Mouse (Mus musculus) left cerebral cortex, postnatal 36 days (tissue): ENCODE data around the gene Col28a1. TPM values are rescaled to one million over a fixed set of nuclear protein-coding genes. Genes with fewer than 3 reads are reported as not detected.

Source experiments
- DNase-seq, 2 experiments: peaks; one replicate each; pipeline ENCODE4 v3.0.0; 2021 to 2022; ENCODE audit warnings: low spot score in 2 of 2, mixed read lengths in 1 of 2
- intact Hi-C: fragments of 180-260 bp; cut with DNase I; formaldehyde crosslinking; loops from one replicate; pipeline ENCODE4 v1.15.1; 2025
- total RNA-seq, 2 experiments: library from RNA; stranded (reverse); gene quantifications; 2 replicates each; pipeline ENCODE4 v1.2.3; 2021

Col28a1 gene
- total RNA-seq, 2 experiments from 2014 or later, result 0.66 to 0.72 TPM

GRCm38 (mm10) chr6:8130149-8130548, 62.3 kb downstream of the Col28a1 start:
- no peak for DNase-seq
- intact Hi-C loops, result no loop called here

DNA sequence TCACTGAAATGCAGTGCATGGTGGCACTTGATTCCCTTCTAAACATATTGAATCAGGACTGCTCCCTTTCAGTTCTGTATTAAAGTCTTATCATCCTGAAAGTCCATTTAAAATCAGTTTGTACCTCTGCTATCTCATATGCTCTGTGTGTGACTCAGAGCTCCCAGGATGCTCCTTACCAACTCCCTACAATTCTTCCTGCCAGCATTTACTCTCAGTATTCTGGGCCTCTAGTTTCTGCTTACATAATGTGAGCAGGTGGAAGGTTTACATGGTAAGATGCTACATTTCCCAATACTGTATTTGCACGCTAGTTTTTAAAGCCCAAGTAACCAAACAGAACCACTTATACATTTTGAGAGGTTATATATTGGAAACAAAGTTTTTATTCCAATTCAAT, 64.3 kb downstream of the Col28a1 start:
- no peak for DNase-seq

DNA sequence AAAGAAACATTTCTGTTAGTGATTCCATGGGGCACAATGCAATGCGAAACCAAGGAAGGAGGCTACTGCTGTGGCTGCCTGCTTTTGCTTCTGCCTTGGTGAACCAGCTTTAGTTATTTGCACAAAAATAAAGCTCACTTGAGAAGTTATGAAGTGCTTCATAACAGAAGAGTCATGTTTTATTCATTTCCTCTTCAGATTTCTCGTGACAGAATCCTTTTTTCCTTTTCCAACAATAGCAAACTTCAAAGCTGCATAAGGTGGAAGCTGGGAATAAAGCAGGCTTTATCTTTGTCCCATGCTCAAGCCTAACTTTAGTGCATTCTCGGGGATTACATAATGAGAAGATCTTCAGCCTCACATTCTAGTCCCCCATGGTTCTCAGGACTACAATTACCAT, 65.9 kb downstream of the Col28a1 start:
- intact Hi-C loops, result no loop called here
- DNase-seq, result no peak

More for the DNA sequence above, 64.3 kb downstream of the Col28a1 start:
- intact Hi-C loops, result no loop called here

GRCm38 (mm10) chr6:8119116-8119515, 73.3 kb downstream of the Col28a1 start:
- no peak for DNase-seq
- intact Hi-C loops, result no loop called here

DNA sequence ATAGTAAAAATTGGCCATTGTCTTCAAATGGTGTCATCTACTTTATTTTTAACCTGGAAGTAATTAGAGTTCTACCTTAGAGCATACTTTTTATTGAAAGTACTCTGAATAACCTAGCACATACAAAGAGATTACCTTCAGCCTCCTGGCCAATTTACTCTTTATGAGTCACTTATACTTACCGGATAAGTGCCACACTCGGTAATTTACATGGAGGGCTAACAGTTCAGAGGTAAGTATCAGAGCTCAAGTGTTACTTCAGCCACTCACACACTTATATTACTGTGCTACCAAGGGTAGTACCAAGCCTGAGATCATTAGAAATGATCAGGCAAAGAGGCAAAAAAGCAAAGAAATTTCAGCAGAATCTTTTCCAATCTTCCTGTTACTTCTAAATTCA, 73.8 kb downstream of the Col28a1 start:
- intact Hi-C loops, result no loop called here
- no peak for DNase-seq

- DNase-seq, result no peak
- intact Hi-C loops, result no loop called here
These were observed 86.3 kb downstream of the Col28a1 start for GRCm38 (mm10) chr6:8105870-8106706.

- intact Hi-C loops, result no loop called here
- no peak for DNase-seq
These were observed 91.2 kb downstream of the Col28a1 start for GRCm38 (mm10) chr6:8101224-8101623.

GRCm38 (mm10) chr6:8095856-8096255, 96.6 kb downstream of the Col28a1 start:
- DNase-seq, result no peak
- intact Hi-C loops, result no loop called here

GRCm38 (mm10) chr6:8094160-8094953, 98.1 kb downstream of the Col28a1 start:
- intact Hi-C loops, result no loop called here
- no peak for DNase-seq

DNA sequence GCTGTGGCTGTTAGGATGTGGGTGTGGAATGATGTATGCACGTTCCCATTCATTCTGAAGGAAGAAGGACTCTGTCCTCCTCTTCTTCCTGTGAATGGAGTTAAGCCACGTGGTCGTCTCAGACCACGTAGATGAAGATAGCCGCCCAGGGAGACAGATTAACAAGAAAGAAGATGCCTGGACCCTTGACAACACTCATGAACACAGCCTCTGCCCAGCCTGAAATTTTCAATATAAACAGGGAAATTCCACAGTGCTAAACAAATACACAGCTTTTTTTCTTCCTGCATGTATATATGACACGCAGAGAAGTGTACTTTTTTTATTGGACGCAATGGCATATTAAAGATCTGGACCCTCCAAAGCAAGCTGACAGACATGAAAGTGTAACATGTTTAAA, 98.9 kb downstream of the Col28a1 start:
- intact Hi-C loops, result no loop called here
- DNase-seq, result no peak

- no peak for DNase-seq
These were observed 105.6 kb downstream of the Col28a1 start for GRCm38 (mm10) chr6:8086847-8087246.

DNA sequence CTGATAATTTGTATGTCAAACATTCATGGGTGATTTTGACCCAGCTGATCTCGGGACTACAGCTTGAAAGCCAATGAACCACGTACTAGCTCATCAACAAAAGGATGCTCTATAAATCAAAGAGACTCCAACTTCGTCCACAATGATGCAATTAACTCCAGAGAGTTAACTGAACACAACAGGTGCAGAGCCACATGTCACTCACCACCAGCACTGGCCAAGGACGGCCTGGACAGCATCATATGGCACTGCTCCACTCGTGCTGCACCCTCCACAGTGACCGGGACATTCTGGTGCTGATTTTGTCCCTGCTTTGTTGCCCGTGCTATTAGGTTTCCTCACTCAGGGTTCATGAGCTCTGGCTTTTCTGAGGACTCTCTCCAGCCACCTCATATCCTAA, 107.6 kb downstream of the Col28a1 start:
- intact Hi-C loops, result loop anchor here (5.0 kb wide), 1 partner anchor 353 kb away; no protein-coding TSS in a partner anchor
- no peak for DNase-seq

More at GRCm38 (mm10) chr6:8086847-8087246, 105.6 kb downstream of the Col28a1 start:
- intact Hi-C loops, result loop anchor here (5.0 kb wide), 1 partner anchor 355 kb away; no protein-coding TSS in a partner anchor

DNA sequence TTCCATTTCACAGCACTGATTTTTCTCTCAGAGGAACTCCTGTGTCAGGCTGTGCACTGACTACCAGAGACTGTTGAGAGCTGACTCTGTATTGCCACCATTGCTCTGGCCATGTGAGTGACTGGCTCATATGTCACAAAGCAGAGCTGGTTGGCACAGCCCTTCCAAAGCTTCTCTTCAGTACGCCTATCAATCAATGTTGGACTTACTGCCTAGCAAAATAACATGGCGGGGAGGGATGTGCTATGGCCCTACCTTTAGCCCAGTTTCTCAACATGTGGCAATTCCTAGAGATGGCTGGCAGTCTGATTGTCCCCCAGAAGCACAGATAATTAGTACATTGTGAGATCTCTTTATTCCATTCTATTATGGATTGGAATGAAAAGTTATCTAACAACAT, 109.2 kb downstream of the Col28a1 start:
- no peak for DNase-seq
- intact Hi-C loops, result no loop called here

DNA sequence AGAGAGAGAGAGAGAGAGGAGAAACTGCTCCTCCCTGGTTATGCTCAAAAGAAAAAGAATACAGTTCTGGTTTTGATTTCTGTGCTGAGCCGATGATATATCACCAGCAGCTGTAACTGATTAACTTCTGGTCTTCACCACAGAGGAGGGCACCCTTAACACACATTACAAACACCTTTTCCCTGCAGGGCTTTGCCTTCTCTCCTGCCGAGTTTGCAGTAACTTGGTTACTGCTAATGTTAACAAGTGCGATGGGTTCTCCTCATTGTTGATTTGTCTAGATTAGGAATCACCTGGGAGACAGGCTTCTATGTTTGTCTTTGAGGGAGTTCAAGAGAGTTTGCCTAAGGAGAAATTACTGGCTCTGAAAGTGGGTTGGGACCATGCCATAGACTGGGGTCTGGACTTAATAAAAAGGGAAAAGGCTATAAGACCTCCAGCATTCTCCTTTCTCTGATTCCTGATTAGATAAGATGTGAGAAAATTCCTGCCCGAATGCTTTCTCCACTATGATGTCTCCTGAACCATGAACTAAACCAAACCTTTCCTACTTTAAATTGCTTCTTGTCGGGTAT, 114.8 kb downstream of the Col28a1 start:
- intact Hi-C loops, result no loop called here
- DNase-seq, result no peak

GRCm38 (mm10) chr6:8074914-8075313, 117.5 kb downstream of the Col28a1 start:
- intact Hi-C loops, result no loop called here
- DNase-seq, result no peak

DNA sequence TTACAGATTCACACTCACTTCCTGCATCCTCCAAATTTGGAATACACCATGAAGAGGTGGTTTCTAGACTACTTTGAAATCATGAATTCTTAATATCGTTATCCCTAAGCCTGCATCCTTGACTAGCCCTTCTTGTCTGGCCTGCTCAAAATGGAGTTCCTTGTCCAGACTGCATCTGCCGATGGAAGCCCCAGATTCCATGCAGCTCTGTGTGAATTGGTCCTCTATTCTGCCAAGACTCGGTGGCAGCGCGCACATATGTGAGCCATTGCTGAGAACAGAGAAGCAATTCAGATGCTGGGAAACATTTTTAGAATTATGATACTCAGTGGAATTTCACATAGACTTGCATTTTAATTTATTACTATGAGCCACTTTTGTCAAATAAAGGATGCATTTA, 123.4 kb downstream of the Col28a1 start:
- intact Hi-C loops, result loop anchor here (5.0 kb wide), 1 partner anchor 113 kb away; no protein-coding TSS in a partner anchor
- DNase-seq, result no peak

GRCm38 (mm10) chr6:8068394-8068793, 124.0 kb downstream of the Col28a1 start:
- no peak for DNase-seq
- intact Hi-C loops, result loop anchor here (5.0 kb wide), 1 partner anchor 114 kb away; no protein-coding TSS in a partner anchor

- DNase-seq, result no peak
- intact Hi-C loops, result loop anchor here (5.0 kb wide), 1 partner anchor 115 kb away; no protein-coding TSS in a partner anchor
These were observed 125.3 kb downstream of the Col28a1 start for GRCm38 (mm10) chr6:8067124-8067523.

DNA sequence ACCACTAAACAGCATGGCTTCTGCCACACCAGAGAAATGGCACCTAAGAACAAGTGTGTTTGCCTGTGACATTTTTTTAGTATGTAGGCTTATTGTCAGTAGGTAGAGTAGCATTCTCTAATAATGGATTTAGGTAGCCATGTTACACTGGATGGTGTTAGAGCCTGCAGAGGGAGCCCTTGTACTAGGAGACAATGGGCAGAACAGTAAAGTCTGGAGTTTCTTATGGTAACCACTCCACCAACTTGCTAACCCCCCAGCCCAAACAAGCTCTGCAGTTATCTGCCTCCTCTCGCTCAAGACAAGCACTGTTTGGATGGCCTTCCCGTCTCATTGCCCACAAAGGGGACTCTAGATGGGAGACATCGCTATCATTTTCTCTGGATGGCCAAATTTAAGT, 126.2 kb downstream of the Col28a1 start:
- DNase-seq, result peak in 1 of 2 experiments; percentile 19
- intact Hi-C loops, result loop anchor here (5.0 kb wide), 1 partner anchor 116 kb away; no protein-coding TSS in a partner anchor

GRCm38 (mm10) chr6:8059199-8059598, 133.2 kb downstream of the Col28a1 start:
- intact Hi-C loops, result no loop called here
- no peak for DNase-seq
